Mouse (Mus musculus) stomach, postnatal 0 days (tissue): ENCODE results near the gene Gfra1.

Experiments used
- CTCF ChIP-seq: IDR thresholded peaks from 2 replicates; pipeline ENCODE4 v1.5.1; 2016; ENCODE audit warnings: antibody characterized with exemption, low read depth, mild to moderate bottlenecking, moderate library complexity
- EP300 ChIP-seq: optimal IDR thresholded peaks from 2 replicates; pipeline ENCODE3; 2016; ENCODE audit warnings: antibody characterized with exemption

GRCm38 (mm10) chr19:58360982-58361381 lies 94.7 kb downstream of the Gfra1 start:
- TF ChIP-seq CTCF (no peak), EP300 (no peak)
